Mouse (Mus musculus) telencephalon, adult 2 months (tissue): Measurements from ENCODE around the gene Pdzd2.

Experiments used
- DNase-seq: peaks from one replicate; pipeline ENCODE4 v3.0.0-alpha.2; 2011; ENCODE audit warnings: low read depth, low spot score

The Pdzd2 gene

DNA sequence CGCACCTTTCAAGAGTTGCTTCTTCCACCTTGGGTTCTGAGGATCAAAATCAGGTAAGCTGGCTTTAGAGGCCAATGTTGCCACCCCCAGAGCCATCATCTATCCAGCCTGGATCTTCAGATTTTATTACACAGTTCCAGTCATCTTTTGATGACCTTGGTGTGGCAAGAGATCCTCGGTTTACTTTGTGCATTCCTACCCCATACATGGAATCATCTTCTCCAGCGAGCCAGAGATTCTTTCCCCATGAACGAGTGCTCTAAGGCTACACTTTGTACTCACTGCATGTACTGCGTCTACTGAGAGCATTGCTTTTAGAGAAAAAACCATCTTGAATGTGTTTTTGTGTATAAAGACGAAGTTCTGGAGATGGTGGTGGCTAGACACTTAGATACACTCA, 384.5 kb downstream of the Pdzd2 start:
- no peak for DNase-seq

DNA sequence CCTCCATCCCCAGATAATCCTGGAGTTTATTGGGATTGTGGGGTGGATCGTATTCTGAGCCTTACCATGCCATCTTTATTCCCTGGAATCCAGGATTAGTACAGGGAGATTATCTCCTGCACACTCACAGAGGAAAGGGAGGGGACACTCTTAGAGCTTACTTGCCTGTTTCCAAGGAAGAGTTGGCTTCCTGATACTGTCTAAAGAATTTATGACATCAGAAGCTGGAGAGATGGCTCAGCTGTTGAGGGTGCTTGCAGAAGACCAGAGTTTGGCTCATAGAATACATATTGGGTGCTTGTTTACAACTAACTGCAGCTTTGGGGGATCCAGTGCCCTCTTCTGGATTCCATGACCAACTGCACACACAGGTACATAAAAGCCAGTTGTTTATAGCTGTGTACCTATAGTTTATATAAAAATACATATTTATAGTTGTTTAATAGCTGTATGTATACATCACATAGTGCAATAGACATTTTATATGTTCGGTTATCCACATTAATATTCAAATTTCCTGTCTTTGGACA, 385.4 kb downstream of the Pdzd2 start:
- no peak for DNase-seq

DNA sequence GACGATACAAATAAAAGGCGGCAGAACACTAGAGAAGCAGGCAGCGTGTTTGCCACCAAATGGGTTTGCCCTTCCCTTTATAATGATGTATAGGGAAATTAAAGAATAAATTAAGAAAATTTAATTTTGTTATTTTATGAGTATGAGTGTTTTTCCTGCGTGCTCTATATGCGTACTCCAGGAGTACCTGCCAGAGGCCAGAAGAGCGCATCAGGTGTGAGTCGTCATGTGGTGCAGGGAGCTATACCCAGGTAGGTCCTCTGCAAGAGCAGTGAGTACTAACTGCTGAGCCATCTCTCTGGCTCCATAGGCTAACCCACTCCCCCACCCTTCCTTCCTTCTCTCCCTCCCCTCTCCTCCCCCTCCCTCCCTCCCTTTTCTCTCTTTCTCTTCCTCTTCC, 388.3 kb downstream of the Pdzd2 start:
- no peak for DNase-seq

DNA sequence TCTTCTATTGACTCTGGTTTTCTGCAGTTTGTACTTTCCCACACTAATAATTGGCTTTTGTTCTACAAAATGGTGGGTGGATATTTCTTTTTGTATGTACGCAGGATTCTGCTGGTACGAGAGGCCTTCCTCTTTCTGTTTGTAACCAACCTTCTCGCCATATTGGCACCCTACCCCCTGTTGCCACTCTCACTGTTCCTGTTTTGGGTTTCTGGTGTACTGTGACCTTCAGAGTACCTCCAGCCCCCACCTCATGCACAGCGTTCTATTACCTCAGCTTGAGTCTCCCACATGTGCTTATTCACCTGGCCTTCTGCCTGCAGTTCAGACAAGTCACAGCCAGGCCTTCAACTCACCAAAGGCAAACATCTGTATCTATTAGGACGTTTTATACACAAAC, 389.9 kb downstream of the Pdzd2 start:
- DNase-seq = no peak

DNA sequence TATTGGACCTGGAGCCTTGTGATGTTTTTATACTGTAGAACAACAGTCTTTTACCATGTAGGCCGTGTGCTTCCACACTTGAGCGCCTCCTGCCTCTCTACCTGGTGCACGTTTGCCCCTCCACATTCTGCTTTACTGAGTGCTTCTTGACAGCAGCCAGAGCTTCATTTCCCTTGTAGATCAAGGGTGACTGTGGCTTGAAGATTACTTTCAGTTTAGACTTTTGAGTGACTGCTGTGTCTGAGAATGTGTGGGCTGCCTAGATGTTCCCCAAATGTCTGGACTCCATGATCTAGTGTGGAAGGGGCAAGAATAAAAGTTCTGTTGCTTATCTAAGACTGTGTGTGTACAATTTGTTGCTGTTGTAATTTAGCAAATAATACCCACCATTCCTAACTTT, 390.8 kb downstream of the Pdzd2 start:
- DNase-seq = no peak

DNA sequence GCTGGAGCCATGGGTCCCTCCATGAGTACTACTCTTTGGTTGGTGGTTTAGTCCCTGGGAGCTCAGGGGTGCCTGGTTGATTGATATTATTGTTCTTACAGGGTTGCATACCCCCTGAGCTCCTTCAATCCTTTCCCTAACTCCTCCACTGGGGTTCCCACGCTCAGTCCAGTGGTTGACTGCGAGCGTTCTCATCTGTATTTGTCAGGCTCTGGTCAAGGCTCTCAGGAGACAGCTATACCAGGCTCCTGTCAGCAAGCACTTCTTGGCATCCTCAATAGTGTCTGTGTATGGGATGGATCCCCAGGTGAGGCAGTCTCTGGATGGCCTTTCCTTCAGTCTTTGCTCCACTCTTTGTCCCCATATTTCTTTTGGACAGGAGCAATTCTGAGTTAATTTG, 392.8 kb downstream of the Pdzd2 start:
- no peak for DNase-seq

DNA sequence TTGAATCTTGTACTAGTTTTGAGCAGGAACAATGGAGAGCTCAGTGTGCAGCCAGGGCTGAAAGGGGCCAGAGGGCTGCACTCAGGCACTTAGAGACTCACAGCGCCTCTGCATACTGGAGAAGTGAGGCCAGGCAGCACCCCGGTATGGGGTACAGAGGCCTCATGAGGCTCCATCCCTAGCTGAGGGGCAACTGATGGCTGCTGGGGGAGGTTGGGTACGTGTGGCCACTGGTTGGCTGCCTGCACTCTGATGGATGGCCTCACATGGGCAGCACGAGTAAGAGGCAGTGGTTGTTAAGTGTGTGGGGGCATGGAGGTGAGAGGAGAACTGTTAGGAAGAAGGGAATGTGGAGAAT, 398.3 kb downstream of the Pdzd2 start:
- no peak for DNase-seq

DNA sequence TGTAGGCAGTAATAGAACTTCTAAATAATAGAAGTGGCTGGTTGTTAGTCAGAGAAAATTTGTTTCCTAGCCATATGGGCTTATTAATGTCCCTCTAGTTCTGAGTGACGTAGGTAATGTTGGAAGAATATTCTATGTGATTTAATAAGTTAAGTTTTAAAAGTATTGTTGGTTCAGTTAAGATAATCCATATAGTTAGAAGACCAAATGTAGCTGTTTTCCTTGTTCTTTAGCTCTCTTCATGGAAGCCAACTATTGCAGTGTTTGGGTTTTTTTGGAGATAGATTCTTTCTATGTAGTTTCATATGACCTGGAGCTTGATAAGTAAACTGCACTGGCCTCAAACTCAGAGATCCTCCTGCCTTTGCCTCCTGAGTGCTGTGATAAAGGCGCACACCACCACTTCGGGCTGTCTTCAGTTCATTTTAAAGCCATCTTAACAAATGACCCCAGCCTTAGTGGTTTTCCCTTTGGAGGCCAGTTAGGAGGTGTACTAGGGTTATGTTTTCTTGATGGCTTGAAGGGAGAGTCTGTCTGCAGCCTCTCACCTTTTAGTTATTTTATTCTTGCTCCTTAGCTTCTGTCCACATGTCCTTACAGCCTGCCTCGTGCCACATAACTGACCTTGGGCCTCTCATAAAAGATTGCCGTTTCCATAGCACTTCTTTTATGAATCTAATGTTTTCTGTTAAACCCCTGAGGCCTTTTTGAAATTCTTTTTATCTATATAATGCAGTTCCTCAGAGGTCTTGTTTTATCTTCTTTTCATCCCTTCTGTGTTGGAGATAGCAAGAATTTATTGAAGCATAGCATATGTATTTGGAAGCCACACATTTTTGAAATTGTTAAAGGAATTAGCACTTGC, 399.0 kb downstream of the Pdzd2 start:
- no peak for DNase-seq

DNA sequence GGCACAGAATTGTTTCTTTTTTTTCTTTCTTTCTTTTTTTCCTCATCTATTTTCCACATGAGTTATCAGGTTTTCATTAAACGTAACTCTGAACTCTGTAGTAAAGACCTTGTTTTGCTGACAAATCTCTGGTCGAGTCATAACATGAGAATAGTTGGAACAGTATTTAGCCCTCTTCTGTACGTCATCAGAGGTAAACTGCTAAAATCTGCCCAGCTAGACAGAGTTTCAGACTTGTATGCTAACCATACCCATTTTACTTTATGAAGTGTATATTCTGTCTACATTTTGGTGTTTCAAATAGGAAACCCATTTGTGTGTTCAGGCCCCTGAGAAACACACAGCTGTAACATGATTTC, 402.0 kb downstream of the Pdzd2 start:
- no peak for DNase-seq

DNA sequence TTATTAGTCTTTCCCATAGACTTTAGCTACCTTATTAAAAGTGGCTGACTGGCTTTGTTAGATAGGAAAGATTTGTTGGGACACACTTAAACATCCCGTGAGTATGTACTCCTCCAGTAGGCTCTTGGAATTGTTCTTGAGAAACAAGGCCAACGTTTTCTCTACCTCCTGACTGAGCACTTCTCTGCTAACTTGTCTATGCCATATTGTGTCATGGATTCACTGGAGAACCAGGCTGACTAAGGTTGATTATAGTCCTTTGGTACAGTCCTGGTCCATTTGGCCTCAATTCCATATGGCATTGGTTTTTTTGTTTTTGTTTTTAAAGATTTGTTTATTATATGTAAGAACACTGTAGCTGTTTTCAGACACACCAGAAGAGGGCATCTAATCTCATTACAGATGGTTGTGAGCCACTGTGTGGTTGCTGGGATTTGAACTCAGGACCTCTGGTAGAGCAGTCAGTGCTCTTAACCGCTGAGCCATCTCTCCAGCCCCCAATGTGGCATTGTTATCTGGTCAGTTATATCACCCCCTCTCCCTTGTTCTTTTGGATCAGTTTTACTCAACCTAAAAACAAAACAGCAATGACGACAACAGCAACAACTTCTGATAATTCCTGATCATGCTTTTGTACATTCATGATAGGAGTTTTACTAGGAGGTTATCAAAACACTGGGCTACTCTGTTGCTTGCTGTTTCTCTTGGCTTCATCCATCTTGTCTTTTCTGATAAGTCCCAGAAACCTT, 402.5 kb downstream of the Pdzd2 start:
- no peak for DNase-seq

DNA sequence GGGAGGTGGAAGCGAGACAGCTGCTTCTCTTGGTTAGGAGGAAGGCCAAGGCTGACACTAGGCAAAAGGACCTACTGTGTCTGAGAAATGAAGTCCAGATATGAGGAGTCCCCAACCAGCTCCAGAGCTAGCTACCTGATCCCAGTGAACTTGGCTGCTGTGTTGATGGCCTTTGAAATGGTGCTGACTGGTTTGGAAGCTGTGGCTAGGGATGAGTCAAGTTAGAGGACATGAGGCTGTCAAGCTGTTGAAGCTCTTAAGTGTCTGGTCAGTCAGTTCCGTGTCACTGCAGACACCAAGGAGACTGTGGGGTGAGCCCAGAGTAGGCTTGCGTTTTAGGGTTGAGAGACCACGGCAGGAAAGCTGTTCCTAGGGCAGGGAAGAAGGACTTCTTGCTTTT, 405.3 kb downstream of the Pdzd2 start:
- DNase-seq = no peak

DNA sequence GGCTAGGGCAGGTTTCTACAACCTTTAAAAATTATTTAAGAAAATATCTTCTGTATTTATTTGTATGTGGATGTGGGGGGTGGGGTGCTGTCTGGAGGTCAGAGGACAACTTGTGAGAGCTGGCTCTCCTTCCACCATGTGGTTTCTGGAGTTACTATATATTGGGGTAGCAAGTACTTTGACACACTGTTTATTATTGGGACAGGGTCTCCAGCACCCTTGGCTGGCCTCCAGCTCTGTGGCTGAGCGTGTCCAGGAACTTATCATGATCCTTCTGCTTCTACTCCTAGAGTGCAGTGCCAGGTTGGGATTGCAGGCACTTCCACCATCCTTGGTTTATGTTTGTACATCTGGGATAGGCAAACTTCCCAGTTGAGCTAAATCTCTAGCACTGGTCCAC, 408.4 kb downstream of the Pdzd2 start:
- no peak for DNase-seq

DNA sequence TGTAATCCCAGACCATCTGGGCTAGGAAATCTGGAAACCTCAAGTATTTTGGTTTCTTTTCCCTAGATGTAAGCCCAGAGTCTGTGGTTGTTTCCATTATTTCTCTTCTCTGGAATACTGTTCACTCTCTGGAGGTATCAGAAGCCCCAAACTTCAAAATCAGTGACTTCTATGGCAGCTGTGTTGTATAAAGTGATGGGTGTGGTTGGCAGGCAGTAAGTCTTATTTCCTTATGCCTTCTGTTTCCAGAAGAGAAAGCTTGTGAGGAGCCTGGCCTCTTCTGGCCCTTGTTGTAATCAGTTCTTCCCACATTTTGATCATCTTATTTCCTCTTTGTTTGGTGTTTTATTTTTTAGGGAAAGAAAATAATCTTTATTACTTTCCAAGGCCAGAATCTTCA, 408.8 kb downstream of the Pdzd2 start:
- DNase-seq = no peak

DNA sequence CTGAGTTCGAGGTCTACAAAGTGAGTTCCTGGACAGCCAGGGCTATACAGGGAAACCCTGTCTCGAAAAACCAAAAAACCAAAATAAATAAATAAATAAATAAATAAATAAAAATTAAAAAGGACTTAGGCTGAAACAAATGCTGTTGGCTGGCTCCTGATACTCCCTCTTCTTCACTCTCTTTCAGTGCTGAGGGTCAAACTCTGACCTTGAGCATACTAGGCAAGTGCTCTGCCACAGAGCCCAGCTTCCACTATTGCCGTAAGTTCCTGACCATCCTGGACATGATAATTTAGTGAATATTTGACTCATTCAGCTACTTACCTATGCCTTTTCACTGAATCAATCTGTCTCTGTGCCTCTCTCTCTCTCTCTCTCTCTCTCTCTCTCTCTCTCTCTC, 409.3 kb downstream of the Pdzd2 start:
- DNase-seq = no peak

DNA sequence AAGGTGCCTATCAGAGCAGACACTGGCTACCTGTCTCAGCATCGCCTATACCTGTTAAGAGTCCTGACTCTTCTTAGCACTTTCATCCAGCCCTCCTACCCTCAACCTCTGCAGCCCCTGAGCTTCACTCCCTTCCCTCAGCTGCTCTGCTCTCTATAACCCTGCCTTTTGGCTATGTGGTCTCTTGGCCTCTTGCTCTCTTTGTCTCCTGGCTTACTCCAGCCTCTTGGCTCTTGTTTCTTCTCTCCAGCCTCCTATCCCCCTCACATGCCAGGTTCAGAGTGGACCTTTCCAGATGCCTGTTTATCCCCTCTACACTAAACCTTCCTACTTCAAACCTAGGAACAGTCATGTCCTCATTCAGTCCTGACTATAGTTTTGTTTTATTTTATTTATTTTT, 415.4 kb downstream of the Pdzd2 start:
- DNase-seq = no peak

DNA sequence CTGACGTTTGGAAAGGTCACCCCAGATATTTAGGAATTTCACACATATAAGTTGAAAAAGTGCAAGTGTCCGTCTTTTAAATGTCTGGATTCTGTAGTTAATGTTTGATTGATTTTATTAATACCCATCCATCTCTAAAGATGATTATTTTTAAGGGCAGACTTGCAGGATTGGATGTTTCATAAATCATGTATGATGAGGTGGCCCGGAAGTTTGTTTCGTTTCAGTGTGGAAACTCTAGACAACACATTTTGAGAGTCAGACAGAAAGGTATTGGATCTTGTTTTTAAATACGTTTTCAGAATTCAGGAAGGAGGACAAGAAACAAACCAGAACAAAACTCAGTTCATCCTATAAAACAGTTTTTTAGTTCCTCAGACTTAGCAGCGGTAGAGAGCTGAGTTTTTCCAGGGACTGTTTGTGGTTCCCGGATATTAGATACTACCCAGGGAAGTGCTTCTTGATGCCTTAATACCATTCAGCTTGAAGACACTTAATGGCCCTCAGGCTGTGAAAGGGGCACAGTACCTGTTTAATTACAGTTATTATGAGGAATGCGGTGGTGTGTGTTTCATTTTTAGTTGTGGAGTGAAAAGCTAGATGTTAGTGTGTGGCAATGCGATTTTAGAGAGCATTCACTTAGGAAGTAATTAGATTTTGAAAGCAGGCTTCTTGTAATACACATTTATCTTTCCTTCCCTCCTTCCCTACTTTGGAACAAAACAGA, 416.9 kb downstream of the Pdzd2 start:
- no peak for DNase-seq

DNA sequence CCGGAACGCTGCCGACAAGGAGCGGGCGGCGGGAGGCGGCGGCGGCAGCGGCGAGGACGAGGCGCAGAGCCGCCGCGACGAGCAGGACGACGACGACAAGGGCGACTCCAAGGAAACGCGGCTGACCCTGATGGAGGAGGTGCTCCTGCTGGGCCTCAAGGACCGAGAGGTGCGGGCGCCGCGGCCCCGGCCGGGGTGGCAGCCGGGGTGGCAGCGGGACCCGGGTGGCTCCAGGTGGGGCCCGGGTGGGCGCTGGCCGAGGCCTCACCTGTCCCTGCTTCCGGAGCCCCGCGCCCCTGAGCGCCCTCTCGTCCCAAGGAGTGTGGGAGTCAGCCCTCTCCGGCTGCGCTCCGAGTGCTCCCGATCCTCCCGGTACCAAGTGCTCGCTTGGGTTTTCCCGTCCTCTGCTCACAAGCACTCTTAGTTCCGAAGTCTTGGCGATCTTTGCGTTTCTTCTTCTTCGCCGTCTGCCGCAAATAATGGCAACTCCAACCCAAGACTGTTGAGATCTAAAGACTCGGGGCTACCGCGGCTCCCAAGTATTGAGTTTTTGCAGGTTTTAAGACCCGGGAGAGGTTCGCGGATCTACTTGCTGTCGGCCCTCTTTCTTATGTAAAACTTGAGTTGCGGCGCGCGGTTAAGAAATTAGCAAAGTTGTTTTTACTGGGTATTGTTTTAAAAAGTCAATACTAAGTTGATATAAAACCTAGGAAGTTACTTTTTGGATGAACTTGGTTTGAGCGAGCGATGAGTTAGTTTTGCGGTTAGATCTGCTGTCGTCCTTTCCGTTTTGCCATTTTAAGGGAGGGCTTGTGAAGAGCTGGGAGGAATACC, 417.7 kb downstream of the Pdzd2 start, which contains the start of gene 1810049J17Rik:
Gene 1810049J17Rik, minus strand, starts transcription at position 112 of the 834 bp plus-strand sequence.
- DNase-seq = peak; percentile 11

DNA sequence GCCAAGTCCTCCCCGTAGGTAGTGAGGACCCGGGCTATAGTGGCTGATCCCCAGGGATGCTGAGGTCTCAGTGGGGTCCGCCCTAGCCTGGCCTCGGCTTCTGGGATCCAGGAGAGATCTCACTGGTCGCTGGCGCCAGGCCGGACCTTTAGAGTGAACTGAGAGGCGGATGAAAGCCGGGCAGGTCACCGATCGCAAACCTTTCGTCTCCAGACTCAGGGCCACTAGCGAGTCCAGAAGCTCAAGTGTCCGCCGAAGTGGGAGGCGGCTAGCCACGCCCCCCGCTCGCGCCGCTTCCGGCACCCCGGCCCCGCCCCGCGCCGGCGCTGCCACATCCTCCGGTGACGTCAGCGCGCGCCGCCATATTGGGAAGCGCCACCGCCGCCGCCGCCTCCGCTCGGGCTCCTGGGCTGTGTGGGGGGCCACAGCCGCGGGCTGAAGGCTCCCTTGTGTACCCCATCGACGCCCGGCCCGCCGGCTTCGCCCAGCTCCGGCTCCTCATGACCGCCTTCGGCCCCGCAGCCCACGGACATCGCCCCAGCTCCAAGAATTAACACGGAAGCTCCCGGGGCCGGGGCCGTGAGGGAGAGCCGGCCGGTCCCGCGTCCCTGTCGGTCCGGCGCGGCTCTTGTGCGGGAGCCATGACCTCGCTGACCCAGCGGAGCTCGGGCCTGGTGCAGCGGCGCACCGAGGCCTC, 418.5 kb downstream of the Pdzd2 start, which contains the start of gene Golph3:
Gene Golph3, plus strand, starts transcription at position 360 of the 697 bp plus-strand sequence.
- peak; percentile 62 for DNase-seq

DNA sequence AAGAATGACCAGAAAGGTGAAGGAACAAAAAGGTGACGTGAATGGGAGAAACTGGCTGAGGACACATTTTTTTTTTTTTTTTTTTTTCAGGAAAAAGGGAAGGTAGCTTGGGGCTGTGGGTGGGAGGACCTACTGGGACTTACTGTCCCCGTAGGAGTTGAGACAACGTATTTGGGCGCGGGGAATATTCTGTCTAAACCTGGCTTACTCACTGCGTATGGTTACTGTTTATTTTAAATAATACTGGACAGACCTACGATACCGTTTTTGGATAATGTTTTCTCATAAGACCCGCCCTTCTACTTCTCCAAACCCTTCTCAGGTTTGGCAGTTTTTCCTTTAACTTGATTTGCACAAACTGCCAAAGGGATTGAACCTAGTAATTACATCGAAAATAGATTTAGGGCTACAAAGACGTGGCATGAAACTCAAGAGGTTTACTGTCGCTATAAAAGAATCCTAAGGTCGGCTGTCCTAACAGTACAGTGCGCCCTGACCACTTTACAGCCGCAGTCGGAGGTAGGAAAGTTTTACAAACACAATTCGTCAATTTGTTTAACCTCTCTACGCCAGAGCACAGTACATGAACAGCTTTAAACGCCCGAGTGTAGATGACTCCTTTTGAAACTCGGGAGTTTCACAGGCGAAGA, 419.2 kb downstream of the Pdzd2 start:
- DNase-seq = no peak

DNA sequence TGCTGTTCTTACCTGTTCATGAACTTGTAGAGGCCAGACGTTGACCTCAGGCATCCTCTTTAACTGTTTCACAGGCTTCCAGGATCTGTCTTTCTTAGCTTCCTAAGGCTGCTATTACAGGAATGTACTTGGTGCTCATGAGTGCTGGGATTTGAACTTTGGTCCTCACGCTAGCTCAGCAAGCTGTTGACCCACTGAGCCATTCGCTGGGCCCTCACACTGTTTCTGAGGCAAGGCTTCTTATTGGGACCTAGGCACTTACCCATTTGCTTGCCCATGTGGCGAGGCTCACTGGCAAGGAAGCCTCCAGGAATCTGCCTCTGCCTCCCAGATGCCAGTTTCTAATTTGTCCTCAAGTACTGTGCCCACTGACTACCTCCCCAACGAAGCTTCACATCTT, 419.8 kb downstream of the Pdzd2 start:
- DNase-seq = no peak
